In genomic region chr7:34126291-34126690, GRCm38 (mm10) we compare ENCODE assay signal across 27 mouse cellular contexts. TPM values are rescaled to one million over a fixed set of nuclear protein-coding genes. Genes with fewer than 3 reads are reported as not detected.
"Had no signal": no experiment of that assay in that cellular context is flagged by ENCODE, and none has a peak within 500 bp of the region (broad histone marks: within the 10 kb centered on the region; RNA-seq: fewer than 3 reads in every experiment).

No protein-coding gene starts in this region.

- ATAC-seq: liver, embryonic 12.5 days had no signal

- H3K4me1 ChIP-seq: liver, embryonic 12.5 days; liver, embryonic 15.5 days; megakaryocyte, embryonic 14.5 days had no signal

- H3K4me3 ChIP-seq: limb, embryonic 10.5 days; limb, embryonic 13.5 days; liver, embryonic 12.5 days; liver, embryonic 15.5 days; lung, embryonic 15.5 days; megakaryocyte, embryonic 14.5 days had no signal

- H3K9me3 ChIP-seq: limb, embryonic 10.5 days; liver, embryonic 12.5 days; liver, embryonic 15.5 days; lung, embryonic 15.5 days had no signal

- H3K36me3 ChIP-seq: liver, embryonic 15.5 days had no signal

- H3K4me2 ChIP-seq: limb, embryonic 13.5 days; liver, embryonic 12.5 days; liver, embryonic 15.5 days; lung, embryonic 15.5 days; midbrain, embryonic 11.5 days had no signal

- DNase-seq: kidney, postnatal 36 days; layer of hippocampus, adult 9-11 months; liver; lung, adult 18-20 months; lung, postnatal 10 days; lung, postnatal 36 days; midbrain, embryonic 14.5 days; right cerebral cortex, postnatal 14 days; right cerebral cortex, postnatal 4 days; thymus, postnatal 36 days had no signal

- H3K27ac ChIP-seq: kidney, postnatal 0 days; limb, embryonic 10.5 days; limb, embryonic 13.5 days; liver, embryonic 12.5 days; liver, embryonic 15.5 days; lung, embryonic 15.5 days had no signal

- H3K9ac ChIP-seq: limb, embryonic 13.5 days; liver, embryonic 12.5 days; liver, embryonic 15.5 days; lung, embryonic 15.5 days had no signal

- H3K27me3 ChIP-seq: limb, embryonic 13.5 days; lung, embryonic 15.5 days had no signal

RNA-seq across cellular contexts. Expression of gene Scgb1b30, which starts 31.1 kb away (rescaled TPM):
- total RNA-seq: layer of hippocampus, postnatal 25 days; left cerebral cortex, adult 18-20 months; left cerebral cortex, postnatal 25 days; midbrain, postnatal 0 days had no signal
- polyA plus RNA-seq: kidney, embryonic 14.5 days; kidney, postnatal 0 days; limb, embryonic 10.5 days; limb, embryonic 13.5 days; liver, embryonic 12.5 days; liver, embryonic 15.5 days; lung, embryonic 15.5 days; midbrain, embryonic 11.5 days; midbrain, embryonic 14.5 days; midbrain, postnatal 0 days; neural tube, embryonic 11.5 days; neural tube, embryonic 14.5 days; stomach, embryonic 14.5 days; urinary bladder, adult 2 months had no signal
